Mouse (Mus musculus) megakaryocyte, embryonic 14.5 days (primary cell): Measurements from ENCODE around the gene Epb41l4b.

Source experiments
- FLI1 ChIP-seq: IDR thresholded peaks from 2 replicates; pipeline ENCODE4 v1.6.1; 2012; ENCODE audit warnings: low read length, inconsistent platforms, mixed read lengths
- GATA1 ChIP-seq: IDR thresholded peaks from 3 replicates; pipeline ENCODE4 v1.6.1; 2012; ENCODE audit warnings: mixed read lengths, low read length, inconsistent platforms, borderline replicate concordance

DNA sequence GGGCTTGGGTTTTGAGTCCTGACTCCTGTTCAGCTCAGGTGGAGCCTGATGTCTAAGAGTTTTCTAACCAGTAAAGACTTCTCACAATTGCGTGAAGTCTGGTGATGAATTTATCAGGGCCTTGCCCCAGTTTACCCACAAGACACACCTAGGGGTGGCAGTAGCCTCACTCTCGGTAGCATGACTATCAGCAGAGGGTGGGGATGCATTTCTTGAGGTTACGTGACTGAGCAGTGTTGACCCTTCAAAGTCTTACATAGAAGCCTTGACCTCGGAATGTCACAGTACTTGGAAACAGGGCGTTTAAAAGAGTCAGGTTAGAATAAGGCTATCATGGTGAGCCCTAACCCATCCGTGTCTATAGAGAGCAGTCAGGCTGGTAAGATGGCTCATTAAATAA is 23.3 kb downstream of the Epb41l4b start:
- TF ChIP-seq GATA1 (no peak), FLI1 (no peak)
